Mouse (Mus musculus) midbrain, embryonic 14.5 days (tissue): Measurements from ENCODE around the gene Podnl1. TPM values are rescaled to one million over a fixed set of nuclear protein-coding genes. Genes with fewer than 3 reads are reported as not detected.

Experiments used
- ATAC-seq: fragments of 200-750 bp; cut with Nextera tagmentation; 2 replicates; pipeline ENCODE4 v1.8.0; 2017; ENCODE audit warnings: moderate number of reproducible peaks, moderate library complexity; ENCODE audit not compliant: low FRiP score, low TSS enrichment
- DNase-seq: peaks from one replicate; pipeline ENCODE4 v3.0.0-alpha.2; 2015
- H3K27ac ChIP-seq: fragments of 300-500 bp; sonication (generic); replicated peaks from 2 replicates; pipeline ENCODE4 v1.5.1; 2014; ENCODE audit warnings: mild to moderate bottlenecking, low read depth, low read length, moderate library complexity
- H3K27me3 ChIP-seq: fragments of 300-500 bp; sonication (generic); 2 replicates; pipeline ENCODE4 v1.6.1; 2014; ENCODE audit warnings: low read length, control low read depth, mixed read lengths; ENCODE audit not compliant: control insufficient read depth, insufficient read depth
- H3K36me3 ChIP-seq: fragments of 300-500 bp; sonication (generic); 2 replicates; pipeline ENCODE4 v1.6.1; 2014; ENCODE audit warnings: low read length, control low read depth; ENCODE audit not compliant: control insufficient read depth, insufficient read depth
- H3K4me1 ChIP-seq: fragments of 300-500 bp; sonication (generic); 2 replicates; pipeline ENCODE4 v1.6.1; 2014; ENCODE audit warnings: mild to moderate bottlenecking, antibody characterized with exemption, low read length, control low read depth; ENCODE audit not compliant: control insufficient read depth, insufficient read depth
- H3K4me2 ChIP-seq: fragments of 300-500 bp; sonication (generic); 2 replicates; pipeline ENCODE4 v1.6.1; 2014; ENCODE audit warnings: mild to moderate bottlenecking, low read length, moderate library complexity
- H3K4me3 ChIP-seq: fragments of 300-500 bp; sonication (generic); replicated peaks from 2 replicates; pipeline ENCODE4 v1.5.1; 2014; ENCODE audit warnings: low read depth, low read length
- H3K9ac ChIP-seq: fragments of 300-500 bp; sonication (generic); replicated peaks from 2 replicates; pipeline ENCODE4 v1.6.1; 2014; ENCODE audit warnings: mild to moderate bottlenecking, low read length, moderate library complexity
- H3K9me3 ChIP-seq: fragments of 300-500 bp; sonication (generic); 2 replicates; pipeline ENCODE4 v1.6.1; 2016; ENCODE audit warnings: low read length, control low read depth, mixed read lengths; ENCODE audit not compliant: control insufficient read depth
- WGBS: fragments of 180-500 bp; shearing (Covaris S2); extraction: QIAGEN DNeasy Blood & Tissue Kit; methylation state at CpG from one replicate; pipeline ENCODE4 v1.1.7; 2014; 5-methylcytosine and 5-hydroxymethylcytosine counted together
- polyA plus RNA-seq: library from polyadenylated mRNA; unstranded; fragments of >200 nt; fragmentation: Nextera tagmentation; extraction: Ambion mirVana; gene quantifications from 2 replicates; pipeline ENCODE4 v1.2.1, GENCODE M21; 2014

Gene Podnl1
- polyA plus RNA-seq, 1 experiment from 2014 or later: 0.68 TPM

GRCm38 (mm10) chr8:84106216-84107040 is 19.4 kb upstream of the Podnl1 start:
- H3K36me3 ChIP-seq: peaks cover 13% of the 10 kb centered on the region
- DNase-seq: no peak
- WGBS: 96% methylated on average over 6 of the region's 6 CpGs
- H3K4me1 ChIP-seq: peaks cover 28% of the 10 kb centered on the region
- H3K4me3 ChIP-seq: no peak overlapping the region
- no peak overlapping the region for H3K9ac ChIP-seq
- H3K9me3 ChIP-seq: no peaks in the 10 kb centered on the region
- H3K27ac ChIP-seq: no peak overlapping the region
- ATAC-seq: no peak
- no peak overlapping the region for H3K4me2 ChIP-seq
- H3K27me3 ChIP-seq: no peaks in the 10 kb centered on the region

DNA sequence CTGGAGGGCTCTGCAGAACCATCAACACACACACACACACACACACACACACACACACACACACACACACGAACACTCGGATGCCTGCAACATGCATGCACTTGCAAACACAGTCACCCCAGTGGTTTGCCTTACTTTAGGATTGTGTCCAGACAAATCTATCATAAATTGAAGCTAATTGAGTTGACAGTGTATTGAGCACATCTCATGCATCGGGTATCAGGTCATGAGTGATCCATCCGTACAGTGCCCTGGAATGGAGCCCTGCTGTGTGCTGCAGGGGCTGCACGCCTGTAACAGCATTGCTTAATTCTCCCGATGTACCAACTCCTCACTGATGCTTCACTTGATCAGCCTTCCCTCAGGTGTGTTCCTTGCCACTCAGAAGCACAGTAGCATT is 10.1 kb upstream of the Podnl1 start:
- ATAC-seq (no peak), DNase-seq (no peak)
- H3K4me3 ChIP-seq: no peak overlapping the region
- no peak overlapping the region for H3K27ac ChIP-seq
- WGBS: 80% methylated on average over 6 of the region's 6 CpGs
- H3K4me1 ChIP-seq: no peaks in the 10 kb centered on the region
- no peak overlapping the region for H3K4me2 ChIP-seq
- no peaks in the 10 kb centered on the region for H3K9me3 ChIP-seq
- H3K9ac ChIP-seq: no peak overlapping the region
- no peaks in the 10 kb centered on the region for H3K27me3 ChIP-seq
- H3K36me3 ChIP-seq: no peaks in the 10 kb centered on the region

GRCm38 (mm10) chr8:84122151-84122550 is 3.6 kb upstream of the Podnl1 start:
- no peaks in the 10 kb centered on the region for H3K36me3 ChIP-seq
- H3K4me2 ChIP-seq: no peak overlapping the region
- H3K9me3 ChIP-seq: no peaks in the 10 kb centered on the region
- ATAC-seq (no peak), DNase-seq (no peak)
- H3K27ac ChIP-seq: no peak overlapping the region
- no peaks in the 10 kb centered on the region for H3K27me3 ChIP-seq
- H3K9ac ChIP-seq: no peak overlapping the region
- H3K4me3 ChIP-seq: no peak overlapping the region
- H3K4me1 ChIP-seq: no peaks in the 10 kb centered on the region
- WGBS: 86% methylated on average over 3 of the region's 3 CpGs

DNA sequence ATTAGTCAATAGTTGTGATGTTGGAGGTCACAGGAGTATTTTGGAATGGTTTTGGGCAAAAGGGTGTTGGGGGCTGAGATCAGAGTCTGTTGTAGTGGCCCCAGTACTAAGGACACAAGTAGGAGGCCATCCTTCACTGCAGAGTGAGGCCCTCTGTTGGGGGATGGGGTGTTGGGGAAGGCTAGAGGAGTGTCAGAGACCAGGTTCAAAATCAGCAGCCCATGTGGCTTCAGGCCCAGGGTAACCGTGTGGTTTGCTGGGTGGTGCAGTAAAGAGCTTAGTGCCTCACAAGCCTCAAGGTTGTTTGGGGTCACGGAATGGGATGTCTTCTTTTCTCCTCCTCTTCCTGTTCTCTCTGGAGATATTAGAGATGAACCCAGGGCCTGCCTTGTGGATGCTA is 953 bp downstream of the Podnl1 start:
- ATAC-seq: no peak
- WGBS: 77% methylated on average over 2 of the region's 2 CpGs

GRCm38 (mm10) chr8:84127202-84127901 is 1.6 kb downstream of the Podnl1 start:
- DNase-seq (no peak), ATAC-seq (no peak)
- Histone ChIP-seq H3K4me3 (no peak overlapping the region), H3K27ac (no peak overlapping the region), H3K9me3 (no peaks in the 10 kb centered on the region), H3K4me1 (no peaks in the 10 kb centered on the region), H3K27me3 (no peaks in the 10 kb centered on the region), H3K36me3 (peaks cover 10% of the 10 kb centered on the region), H3K4me2 (no peak overlapping the region), H3K9ac (no peak overlapping the region)
- 79% methylated on average over 17 of the region's 17 CpGs for WGBS

More for the DNA sequence above, 953 bp downstream of the Podnl1 start:
- Histone ChIP-seq H3K4me2 (no peak overlapping the region), H3K27ac (no peak overlapping the region), H3K4me1 (no peaks in the 10 kb centered on the region), H3K27me3 (no peaks in the 10 kb centered on the region), H3K9me3 (no peaks in the 10 kb centered on the region), H3K9ac (no peak overlapping the region), H3K4me3 (no peak overlapping the region), H3K36me3 (peaks cover 4% of the 10 kb centered on the region; the same call in 1 of the 2 replicates)
- no peak for DNase-seq

GRCm38 (mm10) chr8:84128277-84128676 is 2.5 kb downstream of the Podnl1 start:
- no peak overlapping the region for H3K27ac ChIP-seq
- H3K4me1 ChIP-seq: no peaks in the 10 kb centered on the region
- H3K27me3 ChIP-seq: no peaks in the 10 kb centered on the region
- DNase-seq (peak; percentile 26), ATAC-seq (no peak)
- H3K9ac ChIP-seq: no peak overlapping the region
- no peaks in the 10 kb centered on the region for H3K9me3 ChIP-seq
- no peak overlapping the region for H3K4me2 ChIP-seq
- WGBS: 72% methylated on average over 8 of the region's 8 CpGs
- no peak overlapping the region for H3K4me3 ChIP-seq
- peaks cover 19% of the 10 kb centered on the region for H3K36me3 ChIP-seq

- DNase-seq: peak; percentile 23
- Histone ChIP-seq H3K27me3 (no peaks in the 10 kb centered on the region), H3K4me3 (no peak overlapping the region), H3K9ac (no peak overlapping the region), H3K36me3 (peaks cover 45% of the 10 kb centered on the region), H3K27ac (no peak overlapping the region), H3K4me2 (no peak overlapping the region), H3K4me1 (no peaks in the 10 kb centered on the region), H3K9me3 (no peaks in the 10 kb centered on the region)
- 46% methylated on average over 30 of the region's 30 CpGs for whole genome bisulfite sequencing
- no peak for ATAC-seq
Measured at GRCm38 (mm10) chr8:84130806-84131205, 5.0 kb downstream of the Podnl1 start.

DNA sequence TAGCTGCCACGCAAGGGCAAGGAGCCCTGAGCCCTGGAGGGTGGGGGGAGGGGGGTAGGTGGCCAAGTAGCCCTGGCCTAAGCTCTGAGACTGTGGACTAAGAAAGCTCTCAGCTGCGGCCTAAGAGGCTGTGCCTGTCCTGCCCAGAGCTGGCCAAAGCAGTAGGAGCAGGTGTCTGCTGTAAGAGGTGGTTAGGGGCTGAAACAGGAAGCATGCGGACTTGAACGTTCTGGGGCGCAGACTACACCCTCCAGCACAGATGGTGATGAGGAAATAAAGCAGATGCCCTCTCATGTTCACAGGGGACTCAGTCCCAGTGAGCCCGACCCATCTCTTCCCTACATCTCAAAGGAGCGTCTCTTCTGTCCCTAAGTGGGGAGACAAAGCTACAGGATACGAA is 6.4 kb downstream of the Podnl1 start:
- peaks cover 58% of the 10 kb centered on the region for H3K36me3 ChIP-seq
- no peak overlapping the region for H3K27ac ChIP-seq
- no peak overlapping the region for H3K4me3 ChIP-seq
- no peaks in the 10 kb centered on the region for H3K4me1 ChIP-seq
- ATAC-seq (no peak), DNase-seq (no peak)
- H3K27me3 ChIP-seq: no peaks in the 10 kb centered on the region
- 86% methylated on average over 8 of the region's 8 CpGs for WGBS
- no peaks in the 10 kb centered on the region for H3K9me3 ChIP-seq
- H3K4me2 ChIP-seq: no peak overlapping the region
- no peak overlapping the region for H3K9ac ChIP-seq

- WGBS: 96% methylated on average over 3 of the region's 3 CpGs
- H3K27ac ChIP-seq: no peak overlapping the region
- DNase-seq (no peak), ATAC-seq (no peak)
- no peak overlapping the region for H3K9ac ChIP-seq
- H3K4me2 ChIP-seq: no peak overlapping the region
- H3K27me3 ChIP-seq: no peaks in the 10 kb centered on the region
- peaks cover 99% of the 10 kb centered on the region for H3K36me3 ChIP-seq
- H3K9me3 ChIP-seq: no peaks in the 10 kb centered on the region
- no peak overlapping the region for H3K4me3 ChIP-seq
- no peaks in the 10 kb centered on the region for H3K4me1 ChIP-seq
Measured at GRCm38 (mm10) chr8:84137848-84138247, 12.1 kb downstream of the Podnl1 start.
